Mouse (Mus musculus) lung, postnatal 4 days (tissue): ENCODE data around the gene Ccdc137.

Source experiments
- DNase-seq, 2 experiments: peaks; one replicate each; pipeline ENCODE4 v3.0.0; 2021

Ccdc137 gene

DNA sequence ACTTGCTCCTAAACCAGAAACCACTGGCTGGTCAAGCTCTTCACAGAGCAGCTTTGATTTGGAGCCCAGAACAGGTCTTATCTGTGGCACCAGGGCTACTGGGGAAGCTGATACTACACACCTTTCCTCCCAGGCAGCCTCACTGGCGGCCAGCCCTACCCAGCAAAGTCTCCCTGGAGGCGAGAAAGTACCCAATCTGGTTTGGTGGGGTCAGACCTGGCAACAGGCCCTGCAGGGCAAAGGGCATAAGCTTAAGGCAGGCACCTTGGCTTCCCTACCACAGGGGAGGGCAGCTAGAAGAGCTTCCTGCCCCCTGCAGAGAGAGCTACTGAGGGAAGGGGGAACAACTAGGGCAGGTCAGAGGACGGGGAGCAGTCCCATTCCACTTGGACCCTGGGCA lies 42.4 kb downstream of the Ccdc137 start:
- peak; percentile 69 to 83 for DNase-seq

DNA sequence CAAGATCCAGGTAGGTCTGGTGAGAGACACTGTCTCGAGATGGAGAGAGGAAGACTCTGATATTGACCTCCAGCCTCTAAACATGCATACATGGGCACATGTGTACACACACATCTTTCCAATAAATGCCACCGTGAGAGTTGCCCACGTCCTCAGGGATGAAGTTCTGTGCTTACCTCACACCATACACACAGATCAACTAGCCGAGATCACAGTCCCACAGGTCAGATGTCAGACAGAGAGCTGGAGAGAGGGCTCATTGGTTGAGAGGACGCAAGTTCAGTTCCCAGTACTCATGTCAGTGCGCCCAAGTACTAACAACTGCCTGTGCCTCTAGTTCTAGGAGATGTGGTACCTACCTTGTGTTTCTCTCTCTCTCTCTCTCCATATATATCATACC lies 43.1 kb downstream of the Ccdc137 start:
- DNase-seq, result no peak

DNA sequence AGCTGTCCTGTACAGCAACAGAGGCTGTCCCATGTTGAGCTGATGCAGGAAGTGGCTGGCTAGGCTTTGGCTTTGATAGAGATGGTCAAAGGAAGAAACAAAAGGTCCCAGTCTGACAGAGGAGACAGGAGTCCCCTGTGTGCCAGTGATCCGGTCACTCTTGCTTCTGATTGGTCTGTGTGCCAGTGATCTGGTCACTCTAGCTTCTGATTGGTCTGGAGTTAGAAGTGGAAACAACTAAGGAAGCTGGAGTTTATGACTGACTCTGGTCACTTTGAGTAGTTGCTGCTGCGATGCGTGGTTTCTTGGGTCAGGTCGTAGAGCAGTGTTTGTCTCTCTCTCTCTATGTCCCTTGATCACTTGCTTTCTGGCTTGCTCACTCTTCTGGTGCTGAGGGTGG lies 43.8 kb downstream of the Ccdc137 start:
- no peak for DNase-seq

DNA sequence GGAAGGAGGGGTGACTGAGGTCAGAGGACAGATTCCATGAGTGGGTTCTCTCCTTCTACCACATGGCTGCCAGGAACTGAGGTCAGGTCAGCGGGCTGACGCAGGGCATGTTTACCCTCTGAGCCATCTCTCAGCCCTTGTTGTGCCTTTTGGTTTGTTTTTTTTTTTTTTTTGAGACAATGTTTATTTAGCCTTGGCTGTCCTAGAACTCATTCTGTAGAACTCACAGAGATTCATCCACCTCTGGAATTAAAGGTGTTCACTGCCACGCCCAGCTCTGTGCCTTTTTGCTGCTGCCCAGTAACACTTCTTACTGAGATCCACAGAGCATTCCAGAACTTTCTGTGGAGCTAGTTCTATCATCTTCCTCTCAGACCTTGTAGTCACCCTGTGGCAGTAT lies 47.7 kb downstream of the Ccdc137 start:
- DNase-seq, result no peak

DNA sequence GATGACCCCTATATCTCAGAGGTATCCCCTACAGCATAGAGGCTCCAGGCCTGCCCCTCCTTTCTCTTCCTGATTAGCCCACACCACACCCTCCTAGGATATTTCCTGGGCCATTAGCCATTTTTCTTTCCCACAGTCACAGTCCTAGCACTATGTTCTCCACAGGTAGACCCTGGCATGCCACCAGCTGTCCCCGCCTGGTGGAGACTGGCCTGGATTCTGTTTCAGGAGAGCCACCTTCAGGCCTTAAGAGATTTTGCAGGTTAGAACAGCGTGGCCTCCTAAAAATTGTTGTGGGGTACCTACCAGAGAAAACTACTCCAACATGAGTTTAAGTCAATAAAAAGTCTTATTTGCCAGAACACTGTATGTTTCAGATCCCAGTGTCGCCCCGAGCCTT lies 49.0 kb downstream of the Ccdc137 start:
- peak; percentile 52 to 69 for DNase-seq

DNA sequence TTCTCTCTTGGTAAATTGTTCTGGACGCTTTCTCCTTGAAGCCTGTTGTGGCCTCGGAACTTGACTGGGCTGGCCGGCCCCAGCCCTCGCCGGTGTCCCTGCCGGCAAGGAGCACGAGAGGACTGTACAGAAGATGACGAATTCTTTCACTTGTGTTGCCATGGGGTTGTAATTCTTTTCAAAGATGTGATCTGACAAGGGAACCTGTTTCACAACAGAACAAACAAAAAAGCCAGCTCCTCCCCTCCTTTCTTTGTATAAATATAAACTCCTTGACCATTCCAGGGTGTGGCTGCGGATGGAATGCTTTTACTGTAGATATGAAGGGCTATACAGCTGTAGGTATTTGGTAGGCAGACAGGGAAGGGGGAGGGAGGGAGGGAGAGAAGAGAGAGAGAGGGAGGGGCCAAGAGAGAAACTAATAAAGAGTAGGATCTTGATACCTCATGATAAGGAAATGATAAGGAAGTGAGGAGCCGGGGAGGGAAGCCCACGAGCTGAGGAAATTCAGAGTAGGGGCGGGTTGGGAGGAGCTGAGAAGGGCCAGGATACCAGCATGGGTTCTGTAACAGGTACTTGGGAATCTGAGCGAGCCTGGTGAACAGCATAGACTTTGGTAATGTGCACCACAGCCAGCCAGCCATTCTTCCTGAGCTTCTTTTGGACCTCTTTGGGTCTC lies 49.8 kb downstream of the Ccdc137 start:
- DNase-seq, result peak; percentile 47 to 77

DNA sequence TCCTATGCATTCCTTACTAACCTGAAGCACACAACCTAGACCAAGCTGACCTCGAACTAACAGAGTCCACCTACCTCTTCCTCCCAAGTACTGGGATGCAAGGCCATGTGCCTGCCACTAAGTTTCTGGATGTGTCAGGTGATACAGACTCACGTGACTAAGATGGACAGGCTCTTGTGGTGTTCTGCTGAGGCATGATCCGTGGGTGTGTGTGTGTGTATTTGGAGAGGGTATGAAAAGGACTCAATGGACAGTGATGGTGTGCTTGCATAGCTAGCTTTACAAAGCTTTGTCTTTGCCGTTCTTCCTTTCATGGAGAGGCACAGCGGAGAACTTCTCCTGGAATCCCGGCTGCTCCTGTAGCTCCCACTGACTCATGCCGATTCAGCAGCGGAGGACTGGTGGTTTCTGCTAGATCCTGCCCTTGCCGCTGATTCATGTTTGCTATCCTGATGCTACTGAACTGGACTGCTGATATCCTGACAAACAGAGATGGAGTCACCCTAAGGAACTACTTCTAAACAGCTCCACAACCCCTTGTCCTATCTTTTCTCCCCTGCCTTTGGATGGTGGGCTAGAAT lies 50.5 kb downstream of the Ccdc137 start:
- no peak for DNase-seq

DNA sequence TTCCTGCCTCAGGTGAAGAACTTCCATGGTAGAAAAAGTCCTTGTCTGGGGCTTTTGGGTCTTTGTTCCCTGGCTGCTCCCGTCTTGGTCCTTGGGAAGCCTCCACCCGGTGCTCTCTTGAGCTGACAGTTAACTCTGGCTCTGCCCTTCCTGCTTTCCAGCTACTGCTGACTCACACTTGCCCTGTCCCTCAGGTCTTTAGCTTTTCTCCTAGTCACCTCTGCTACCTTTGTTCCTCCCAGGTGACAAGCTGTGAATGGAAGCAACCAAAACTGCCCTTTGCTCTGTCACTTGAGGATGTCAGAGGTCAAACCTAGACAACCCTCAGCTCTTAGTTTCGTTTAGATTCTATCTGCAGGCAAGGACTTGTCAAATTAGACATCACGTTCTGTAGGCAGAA lies 52.0 kb downstream of the Ccdc137 start:
- DNase-seq, result peak in 1 of 2 experiments; percentile 15

DNA sequence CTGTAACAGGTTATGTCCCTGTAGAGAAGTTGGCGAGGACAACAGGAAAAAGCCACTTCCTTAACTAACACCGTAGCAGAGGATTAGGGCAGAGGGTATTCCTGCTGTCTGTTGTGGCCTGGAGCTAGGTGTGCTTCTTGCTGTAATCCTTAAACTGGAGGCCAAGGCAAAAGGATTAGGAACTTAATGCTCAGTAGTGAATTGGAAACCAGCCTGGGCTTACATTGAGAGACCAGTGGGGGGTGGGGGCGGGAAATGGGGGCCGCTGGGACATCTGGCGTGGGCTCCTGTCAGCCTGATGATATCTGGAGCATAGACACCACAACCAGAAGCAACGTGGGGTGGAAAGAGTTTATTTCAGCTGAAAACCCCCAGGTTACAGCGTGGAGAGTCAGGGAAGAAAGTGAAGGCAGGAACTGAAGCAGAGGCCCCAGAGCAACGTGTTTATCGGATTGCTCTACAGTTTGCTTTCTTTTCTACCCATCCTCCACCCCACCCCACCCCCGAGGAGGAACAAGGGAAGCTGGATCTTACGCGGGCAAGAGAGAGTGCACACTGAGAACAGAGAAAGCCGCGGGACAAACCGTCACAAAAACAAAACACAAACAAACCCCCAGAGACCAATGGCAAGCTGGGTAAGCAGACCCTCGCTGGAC lies 52.6 kb downstream of the Ccdc137 start:
- DNase-seq, result peak in 1 of 2 experiments; percentile 35

DNA sequence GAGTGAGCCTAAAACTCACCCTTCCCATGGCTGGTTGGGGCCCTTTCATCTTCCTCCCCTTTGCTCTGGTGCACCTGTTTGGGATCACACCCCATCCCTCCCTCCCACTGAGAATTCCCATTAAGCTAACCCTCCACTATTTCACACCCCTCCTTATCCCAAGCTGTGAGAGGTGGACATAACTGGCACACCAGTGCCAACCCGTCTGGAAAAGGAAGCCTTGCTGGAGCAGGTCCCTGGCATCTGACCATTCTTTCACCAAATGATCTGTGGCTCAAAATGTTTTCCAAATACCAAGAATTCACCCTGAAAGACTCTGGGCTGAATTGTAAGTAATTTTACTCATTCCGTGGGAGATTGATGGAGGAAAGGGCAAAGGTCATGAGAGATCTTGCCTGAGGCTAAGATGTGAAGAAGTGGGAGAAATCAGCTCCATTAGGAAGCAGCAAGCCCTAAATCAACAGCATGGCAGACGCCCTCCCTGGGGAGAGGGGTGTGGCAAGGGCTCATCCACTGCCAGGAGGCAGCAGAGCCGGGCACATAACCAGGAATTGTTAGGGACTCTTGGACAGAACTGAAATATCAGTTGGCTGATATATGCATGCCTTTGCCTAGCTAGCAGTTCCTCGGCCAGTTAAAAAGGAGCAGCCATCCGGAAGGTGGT lies 55.0 kb downstream of the Ccdc137 start:
- no peak for DNase-seq
